Mouse (Mus musculus) kidney, adult 2 months (tissue): Measurements from ENCODE around the gene Pxt1. TPM values are rescaled to one million over a fixed set of nuclear protein-coding genes. Genes with fewer than 3 reads are reported as not detected.

Experiments
- DNase-seq: peaks from one replicate; pipeline ENCODE4 v3.0.0; 2021
- H3K27ac ChIP-seq: fragments of 200-500 bp; 2 replicates; pipeline ENCODE4 v1.5.1; 2012; ENCODE audit warnings: low read depth, low read length, control low read depth, inconsistent platforms; ENCODE audit not compliant: insufficient read depth
- H3K27me3 ChIP-seq: fragments of 200-500 bp; replicated peaks from 2 replicates; pipeline ENCODE4 v1.6.1; 2012; ENCODE audit warnings: mild to moderate bottlenecking, moderate library complexity, low read length, inconsistent platforms; ENCODE audit not compliant: control insufficient read depth, insufficient read depth
- H3K36me3 ChIP-seq: fragments of 200-500 bp; 2 replicates; pipeline ENCODE4 v1.6.1; 2012; ENCODE audit warnings: mild to moderate bottlenecking, moderate library complexity, low read length, inconsistent platforms; ENCODE audit not compliant: control insufficient read depth, insufficient read depth
- H3K4me1 ChIP-seq: fragments of 200-500 bp; 2 replicates; pipeline ENCODE4 v1.6.1; 2011; ENCODE audit warnings: low read length; ENCODE audit not compliant: control insufficient read depth, insufficient read depth
- H3K4me3 ChIP-seq: fragments of 200-500 bp; 2 replicates; pipeline ENCODE4 v1.5.1; 2011; ENCODE audit warnings: mild to moderate bottlenecking, low read depth, low read length, control low read depth; ENCODE audit not compliant: insufficient read depth
- CTCF ChIP-seq: fragments of 200-500 bp; conservative IDR thresholded peaks from 2 replicates; pipeline ENCODE4 v1.5.1; 2011; ENCODE audit warnings: low read depth, mild to moderate bottlenecking, control low read depth, low read length, moderate library complexity, mixed read lengths; ENCODE audit not compliant: insufficient read depth, insufficient read length
- POLR2A ChIP-seq: fragments of 200-500 bp; IDR thresholded peaks from one replicate; pipeline ENCODE4 v1.6.1; 2011; ENCODE audit warnings: low read depth, low read length, control low read depth
- WGBS: fragments of 180-500 bp; shearing (Covaris S2); methylation state at CpG from one replicate; pipeline ENCODE4 v1.1.7; 2018; 5-methylcytosine and 5-hydroxymethylcytosine counted together
- polyA plus RNA-seq: library from polyadenylated mRNA; depleted of rRNA; stranded (reverse); fragments of >200 nt; gene quantifications from 2 replicates; pipeline ENCODE4 v1.2.3, GENCODE M21; 2012

The Pxt1 gene
- polyA plus RNA-seq, 1 experiment = 0.13 TPM

- TF ChIP-seq CTCF = peak; percentile 83
- no peak for TF ChIP-seq POLR2A
- Histone ChIP-seq H3K27ac (no peak overlapping the region), H3K36me3 (no peaks in the 10 kb centered on the region), H3K4me1 (peaks cover 6% of the 10 kb centered on the region; the same call in 1 of the 2 replicates), H3K27me3 (no peaks in the 10 kb centered on the region), H3K4me3 (no peak overlapping the region)
- 46% methylated on average over 15 of the region's 15 CpGs for WGBS
- DNase-seq = peak; percentile 66
These were observed 16.6 kb downstream of the Pxt1 start for GRCm38 (mm10) chr17:28926866-28927635.

GRCm38 (mm10) chr17:28926380-28926779 lies 17.3 kb downstream of the Pxt1 start:
- Histone ChIP-seq H3K27me3 (no peaks in the 10 kb centered on the region), H3K4me3 (no peak overlapping the region), H3K36me3 (no peaks in the 10 kb centered on the region), H3K27ac (no peak overlapping the region), H3K4me1 (peaks cover 6% of the 10 kb centered on the region; the same call in 1 of the 2 replicates)
- peak; percentile 85 for TF ChIP-seq CTCF
- no peak for TF ChIP-seq POLR2A
- WGBS = 9% methylated on average over 13 of the region's 13 CpGs
- DNase-seq = peak; percentile 84

GRCm38 (mm10) chr17:28924957-28925595 lies 18.6 kb downstream of the Pxt1 start:
- H3K27me3 ChIP-seq = no peaks in the 10 kb centered on the region
- no peak overlapping the region for H3K27ac ChIP-seq
- no peak for DNase-seq
- no peak overlapping the region for H3K4me3 ChIP-seq
- TF ChIP-seq CTCF (no peak), POLR2A (no peak)
- H3K4me1 ChIP-seq = 0 out of 2 replicates have a peak, but pooled peaks cover 1% of the 10 kb centered on the region
- 76% methylated on average over 8 of the region's 8 CpGs for WGBS
- no peaks in the 10 kb centered on the region for H3K36me3 ChIP-seq

GRCm38 (mm10) chr17:28922096-28922495 lies 21.5 kb downstream of the Pxt1 start:
- Histone ChIP-seq H3K36me3 (no peaks in the 10 kb centered on the region), H3K27ac (no peak overlapping the region), H3K4me3 (no peak overlapping the region), H3K4me1 (no peaks in the 10 kb centered on the region), H3K27me3 (no peaks in the 10 kb centered on the region)
- DNase-seq = no peak
- TF ChIP-seq CTCF = no peak
- no peak for TF ChIP-seq POLR2A
- WGBS = 64% methylated on average over 6 of the region's 6 CpGs

- H3K4me3 ChIP-seq = no peak overlapping the region
- no peak for DNase-seq
- H3K36me3 ChIP-seq = no peaks in the 10 kb centered on the region
- H3K4me1 ChIP-seq = no peaks in the 10 kb centered on the region
- no peak for TF ChIP-seq POLR2A
- no peak for TF ChIP-seq CTCF
- H3K27me3 ChIP-seq = no peaks in the 10 kb centered on the region
- WGBS = 84% methylated on average over 8 of the region's 8 CpGs
- no peak overlapping the region for H3K27ac ChIP-seq
These were observed 22.6 kb downstream of the Pxt1 start for GRCm38 (mm10) chr17:28921086-28921485.

- TF ChIP-seq POLR2A = no peak
- DNase-seq = no peak
- Histone ChIP-seq H3K4me1 (peaks cover 7% of the 10 kb centered on the region; the same call in 1 of the 2 replicates), H3K27ac (no peak overlapping the region), H3K27me3 (no peaks in the 10 kb centered on the region), H3K36me3 (no peaks in the 10 kb centered on the region), H3K4me3 (no peak overlapping the region)
- 92% methylated on average over 1 of the region's 1 CpGs for WGBS
These were observed 27.1 kb downstream of the Pxt1 start for GRCm38 (mm10) chr17:28916520-28916919.

GRCm38 (mm10) chr17:28915060-28915628 lies 28.5 kb downstream of the Pxt1 start, which contains the start of gene 4930539E08Rik:
TSS of gene 4930539E08Rik (minus strand) at chr17:28915324.
- TF ChIP-seq CTCF = no peak
- TF ChIP-seq POLR2A = no peak
- no peaks in the 10 kb centered on the region for H3K36me3 ChIP-seq

More at GRCm38 (mm10) chr17:28915060-28915628, 28.5 kb downstream of the Pxt1 start, which contains the start of gene 4930539E08Rik:
- WGBS = 78% methylated on average over 12 of the region's 12 CpGs
- H3K4me1 ChIP-seq = peaks cover 7% of the 10 kb centered on the region; the same call in 1 of the 2 replicates
- no peak for DNase-seq
- no peak within 1 kb of the TSS for H3K27ac ChIP-seq
- H3K4me3 ChIP-seq = no peak within 1 kb of the TSS
- H3K27me3 ChIP-seq = no peaks in the 10 kb centered on the region
